Mouse (Mus musculus): Measurements from ENCODE around the gene Pdk2. TPM values are rescaled to one million over a fixed set of nuclear protein-coding genes. Genes with fewer than 3 reads are reported as not detected.
"Not testable (repeated sequence)": the region's sequence is repeated elsewhere in the genome, so short reads cannot be mapped to it uniquely, and the experiment has no call there.

Gene Pdk2
- total RNA-seq, 2 experiments from 2014 or later: 514 to 515 TPM

DNA sequence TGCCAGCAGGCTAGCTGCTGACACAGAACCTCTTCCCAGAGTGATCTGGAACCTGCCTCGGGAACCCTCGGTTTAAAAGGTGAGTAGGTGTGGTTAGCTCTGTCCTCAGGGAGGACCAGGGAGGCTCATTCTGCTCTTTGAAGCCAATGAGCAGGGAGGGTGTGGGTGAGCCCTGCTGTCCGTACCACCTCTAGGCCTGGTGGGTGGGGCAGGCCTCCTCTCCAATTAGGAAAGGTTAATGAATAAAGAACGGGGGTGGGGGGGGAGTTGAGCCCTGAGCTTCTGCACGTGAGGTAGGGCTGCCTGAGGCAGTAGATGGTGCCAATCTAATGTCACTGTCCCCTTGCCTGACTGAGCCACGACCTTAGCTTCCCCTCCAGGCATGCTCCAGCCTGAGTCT lies 8.2 kb downstream of the Pdk2 start:
- no peak for DNase-seq (ENCODE audit: low spot score)

GRCm38 (mm10) chr11:95027850-95028470 lies 13.2 kb downstream of the Pdk2 start:
- DNase-seq (ENCODE audit: low spot score): no peak

- DNase-seq (ENCODE audit: low spot score): no peak
Observed at GRCm38 (mm10) chr11:95026849-95027248, 14.3 kb downstream of the Pdk2 start.

GRCm38 (mm10) chr11:95026090-95026542 lies 15.0 kb downstream of the Pdk2 start:
- DNase-seq (ENCODE audit: low spot score): no peak

DNA sequence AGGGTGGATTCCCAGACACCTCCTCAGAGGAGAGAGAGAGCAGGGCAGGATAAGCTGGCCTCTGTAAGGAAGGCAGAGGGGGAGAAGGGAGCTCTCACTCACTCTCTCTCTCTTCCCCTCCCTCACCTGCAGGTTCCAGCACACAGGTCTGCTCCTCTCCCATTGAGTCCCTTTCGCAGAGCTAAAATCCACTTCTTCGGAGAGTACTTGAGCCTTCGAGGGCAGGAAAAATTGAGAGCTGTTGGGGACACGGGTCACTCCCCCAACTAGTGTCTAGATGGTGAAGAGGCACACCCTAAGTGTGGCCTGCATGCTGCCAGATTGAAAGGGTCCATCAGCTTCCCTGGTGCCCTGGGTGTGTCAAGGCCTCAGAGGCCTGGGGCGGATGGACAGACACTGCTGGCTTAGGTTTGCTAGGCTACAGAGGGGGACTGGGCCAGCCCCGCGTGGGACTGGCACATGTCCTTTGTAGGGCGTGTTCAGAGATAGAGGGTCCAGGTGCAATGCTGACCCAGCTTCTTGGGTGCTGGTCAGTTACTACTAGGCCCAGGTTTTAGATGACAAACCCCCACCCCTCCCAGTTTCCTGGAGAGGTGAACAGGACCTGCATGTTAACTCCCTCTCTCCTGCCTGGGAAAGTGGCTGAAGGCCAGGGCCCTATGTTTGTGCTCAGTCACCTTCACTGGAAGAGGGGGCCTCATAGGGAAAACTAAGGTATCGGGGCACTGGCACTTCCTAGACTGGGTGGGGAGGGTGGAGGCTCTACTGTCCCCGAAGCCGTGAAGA lies 15.7 kb downstream of the Pdk2 start:
- no peak for DNase-seq (ENCODE audit: low spot score)

DNA sequence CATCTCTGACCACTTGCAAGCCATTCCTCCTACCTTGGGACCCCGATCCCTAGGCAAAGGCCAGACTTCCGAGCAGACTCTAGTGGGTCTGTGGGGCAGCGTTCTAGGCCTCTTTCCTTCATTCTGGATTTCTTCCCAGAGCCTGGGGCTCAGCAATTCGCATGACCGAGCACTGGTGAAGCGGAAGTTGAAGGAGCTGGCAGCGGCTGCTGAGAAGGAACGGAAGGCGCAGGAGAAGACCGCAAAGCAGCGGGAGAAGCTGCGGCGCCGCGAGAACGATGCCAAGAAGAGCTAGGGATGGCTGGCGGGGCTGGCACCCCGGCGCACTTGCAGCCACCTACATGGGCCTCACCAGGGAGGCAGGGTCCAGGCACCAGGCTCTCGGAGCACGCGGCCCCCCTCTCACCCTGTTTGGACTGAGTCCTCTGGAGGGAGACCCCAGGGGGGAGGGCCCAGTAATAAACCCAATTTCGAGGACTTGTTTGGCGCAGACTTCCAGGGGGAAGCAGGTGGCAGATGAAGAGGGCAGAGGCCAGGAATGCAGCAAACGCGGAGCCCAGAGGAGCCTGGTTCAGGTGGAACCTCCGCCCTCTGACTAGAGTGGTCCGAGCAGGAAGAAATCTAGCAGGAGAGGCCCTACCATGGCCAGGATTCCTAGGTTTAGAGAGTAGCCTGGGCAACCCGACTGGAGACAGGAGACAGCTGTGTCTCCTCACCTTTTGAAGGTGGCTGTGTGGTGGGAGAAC lies 16.5 kb downstream of the Pdk2 start:
- no peak for DNase-seq (ENCODE audit: low spot score)

DNA sequence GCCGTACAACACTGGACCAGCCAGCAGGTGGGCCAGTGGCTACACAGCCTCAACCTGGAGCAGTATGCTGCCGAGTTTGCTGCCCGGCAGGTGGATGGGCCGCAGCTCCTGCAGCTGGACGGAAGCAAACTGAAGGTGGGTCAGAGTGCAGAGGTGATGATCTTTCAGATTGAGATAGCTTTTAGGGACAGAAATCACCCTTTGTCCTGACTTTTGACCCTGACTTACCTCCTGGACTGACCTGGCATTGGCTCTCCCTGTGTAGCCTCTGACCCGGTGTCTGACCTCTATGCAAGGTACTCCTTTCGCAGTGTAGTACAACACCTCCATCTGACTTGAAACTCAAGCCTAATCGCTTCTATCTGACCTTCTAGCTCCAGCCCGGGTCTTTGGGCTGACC lies 17.7 kb downstream of the Pdk2 start:
- no peak for DNase-seq (ENCODE audit: low spot score)

DNA sequence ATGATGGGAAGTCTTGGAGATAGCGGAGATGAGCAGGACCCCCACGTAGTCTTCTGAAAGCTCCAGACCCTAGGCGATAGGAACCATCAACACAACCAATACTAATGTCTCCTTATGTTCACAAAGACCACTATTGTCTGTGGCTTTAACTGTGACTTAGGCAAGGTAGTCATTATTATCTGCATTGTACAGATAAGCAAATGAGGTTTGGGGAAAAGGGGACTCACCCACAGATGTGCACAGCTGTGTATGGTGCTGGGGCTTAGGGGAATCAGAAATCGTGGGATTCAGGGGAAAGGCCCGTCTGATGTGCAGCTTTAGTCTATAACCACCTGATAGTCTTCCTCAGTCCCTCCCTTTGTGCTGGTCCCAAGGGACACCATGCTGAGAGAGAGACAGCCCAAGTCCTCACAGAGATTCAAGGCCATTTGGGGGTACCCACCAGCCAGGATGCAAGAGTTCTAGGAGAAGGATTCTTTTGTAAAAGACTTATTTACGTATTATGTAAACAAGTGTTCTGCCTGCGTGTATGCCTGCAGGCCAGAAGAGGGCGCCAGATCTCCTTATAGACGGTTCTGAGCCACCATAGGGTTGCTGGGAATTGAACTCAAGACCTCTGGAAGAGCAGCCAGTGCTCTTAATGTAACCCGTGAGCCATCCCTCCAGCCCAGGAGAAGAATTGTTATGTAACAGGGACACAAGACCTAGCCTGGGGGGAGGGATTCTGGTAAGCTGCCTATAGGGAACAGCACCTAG lies 18.7 kb downstream of the Pdk2 start:
- DNase-seq (ENCODE audit: low spot score): no peak

- DNase-seq (ENCODE audit: low spot score): no peak
Observed at GRCm38 (mm10) chr11:95015484-95015883, 25.7 kb downstream of the Pdk2 start.

DNA sequence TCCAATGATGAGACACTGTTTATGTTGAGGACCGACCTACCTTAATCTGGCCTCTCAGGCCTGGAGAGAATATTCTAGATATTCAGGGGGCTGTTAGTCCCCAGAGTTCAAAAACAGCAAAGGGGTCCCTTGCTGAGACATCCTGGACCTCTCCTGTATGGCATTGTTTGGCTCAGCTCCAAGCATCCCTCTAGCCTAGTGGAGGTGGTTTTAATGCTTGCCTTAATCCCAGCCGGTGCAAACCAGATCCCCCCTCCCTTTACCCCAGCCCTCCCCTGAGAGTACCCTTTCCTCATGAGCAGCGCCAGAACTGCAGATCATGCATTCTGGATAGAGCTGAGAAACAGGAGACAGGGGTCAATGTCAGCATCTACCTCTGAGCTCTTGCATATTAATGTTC lies 28.7 kb downstream of the Pdk2 start:
- no peak for DNase-seq (ENCODE audit: low spot score)

DNA sequence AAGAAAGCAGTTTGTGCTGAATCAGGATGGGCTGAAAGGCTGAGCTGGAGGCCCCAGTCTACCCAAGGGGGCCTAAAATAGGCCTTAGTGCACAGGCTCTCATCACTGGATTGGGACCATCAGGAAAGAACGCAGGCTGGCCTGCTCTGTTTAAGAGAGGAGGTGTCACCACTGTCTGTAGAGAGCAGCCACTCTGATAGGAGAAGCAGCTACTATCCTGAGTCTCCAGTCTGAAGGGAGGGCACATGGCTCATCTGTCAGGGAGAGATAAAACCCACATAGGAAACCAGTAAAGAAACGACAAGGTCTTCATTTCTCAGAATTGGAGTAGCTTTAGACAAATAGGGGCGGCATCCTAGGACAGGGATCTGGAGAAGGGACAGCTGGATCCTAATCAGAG lies 29.1 kb downstream of the Pdk2 start:
- no peak for DNase-seq (ENCODE audit: low spot score)

DNA sequence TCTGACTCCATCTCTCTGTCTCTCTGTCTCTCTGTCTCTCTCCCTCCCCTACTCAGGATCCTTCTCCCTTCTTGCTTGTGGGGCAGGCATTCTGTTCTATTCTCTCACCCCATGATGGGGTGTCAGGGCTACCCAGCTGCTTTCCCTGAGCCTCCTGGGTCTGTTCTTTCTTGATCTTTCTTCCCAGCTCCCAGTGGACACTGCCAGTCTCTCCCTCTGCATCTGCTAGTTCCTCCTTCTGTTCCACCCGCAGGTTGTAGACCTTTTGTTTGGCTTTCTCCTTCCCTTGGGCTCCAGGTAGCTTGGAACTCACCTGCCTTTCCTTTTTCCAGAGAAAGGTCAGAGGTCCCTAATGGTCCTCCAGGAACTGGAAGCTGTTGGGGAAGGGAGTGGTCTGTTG lies 29.7 kb downstream of the Pdk2 start:
- no peak for DNase-seq (ENCODE audit: low spot score)

DNA sequence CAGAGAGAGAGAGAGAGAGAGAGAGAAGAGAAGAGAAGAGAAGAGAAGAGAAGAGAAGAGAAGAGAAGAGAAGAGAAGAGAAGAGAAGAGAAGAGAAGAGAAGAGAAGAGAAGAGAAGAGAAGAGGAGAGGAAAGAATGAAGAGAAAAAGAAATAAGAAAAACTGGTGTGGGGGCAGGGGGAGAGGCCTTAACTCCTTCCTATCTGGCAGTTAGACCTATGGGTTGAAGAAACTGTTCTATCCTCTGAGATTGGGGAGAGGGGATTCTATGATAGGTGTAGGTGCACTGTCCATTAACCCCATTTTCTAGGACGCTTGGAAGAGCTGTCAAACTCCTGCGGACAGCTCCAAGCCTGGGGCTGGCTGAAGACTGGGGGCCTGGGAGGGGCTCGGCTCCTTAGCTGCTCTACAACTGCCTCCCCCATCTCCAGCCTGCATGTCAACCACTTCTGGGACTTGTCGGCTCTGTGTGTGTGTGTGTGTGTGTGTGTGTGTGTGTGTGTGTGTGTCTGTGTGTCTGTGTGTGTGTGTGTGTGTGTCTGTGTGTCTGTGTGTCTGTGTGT lies 30.2 kb downstream of the Pdk2 start:
- DNase-seq (ENCODE audit: low spot score): not testable (repeated sequence)

DNA sequence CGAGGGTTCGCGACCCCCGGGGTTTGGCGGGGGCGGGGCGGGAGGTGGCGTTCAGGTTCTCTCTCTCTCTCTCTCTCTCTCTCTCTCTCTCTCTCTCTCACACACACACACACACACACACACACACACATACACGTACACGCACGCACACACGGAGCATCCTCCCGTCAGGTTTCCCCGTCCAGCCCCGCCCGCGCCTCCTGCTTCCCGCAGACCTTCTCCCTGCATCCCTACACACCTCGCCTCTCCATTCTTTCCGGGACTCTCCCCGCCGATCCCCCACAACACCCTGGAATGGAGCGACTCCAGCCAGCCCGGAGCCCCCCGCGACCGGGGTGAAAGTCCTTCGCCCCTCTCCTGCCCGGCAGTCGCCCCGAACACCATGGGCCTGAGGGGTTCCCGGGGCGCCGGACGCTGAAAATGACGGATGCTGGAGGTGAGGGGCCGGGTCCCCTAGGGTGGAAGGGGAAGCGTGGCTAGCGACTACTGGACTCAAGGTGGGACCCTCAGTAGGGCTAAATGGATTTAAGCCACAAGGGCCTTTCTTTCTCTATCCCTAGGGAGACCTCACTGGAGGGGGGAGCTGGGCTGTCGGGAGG lies 30.9 kb downstream of the Pdk2 start:
- DNase-seq (ENCODE audit: low spot score): no peak

GRCm38 (mm10) chr11:95009629-95010014 lies 31.5 kb downstream of the Pdk2 start, which contains the start of gene Samd14:
Gene Samd14, plus strand, starts transcription at chr11:95009879.
- DNase-seq (ENCODE audit: low spot score): no peak

DNA sequence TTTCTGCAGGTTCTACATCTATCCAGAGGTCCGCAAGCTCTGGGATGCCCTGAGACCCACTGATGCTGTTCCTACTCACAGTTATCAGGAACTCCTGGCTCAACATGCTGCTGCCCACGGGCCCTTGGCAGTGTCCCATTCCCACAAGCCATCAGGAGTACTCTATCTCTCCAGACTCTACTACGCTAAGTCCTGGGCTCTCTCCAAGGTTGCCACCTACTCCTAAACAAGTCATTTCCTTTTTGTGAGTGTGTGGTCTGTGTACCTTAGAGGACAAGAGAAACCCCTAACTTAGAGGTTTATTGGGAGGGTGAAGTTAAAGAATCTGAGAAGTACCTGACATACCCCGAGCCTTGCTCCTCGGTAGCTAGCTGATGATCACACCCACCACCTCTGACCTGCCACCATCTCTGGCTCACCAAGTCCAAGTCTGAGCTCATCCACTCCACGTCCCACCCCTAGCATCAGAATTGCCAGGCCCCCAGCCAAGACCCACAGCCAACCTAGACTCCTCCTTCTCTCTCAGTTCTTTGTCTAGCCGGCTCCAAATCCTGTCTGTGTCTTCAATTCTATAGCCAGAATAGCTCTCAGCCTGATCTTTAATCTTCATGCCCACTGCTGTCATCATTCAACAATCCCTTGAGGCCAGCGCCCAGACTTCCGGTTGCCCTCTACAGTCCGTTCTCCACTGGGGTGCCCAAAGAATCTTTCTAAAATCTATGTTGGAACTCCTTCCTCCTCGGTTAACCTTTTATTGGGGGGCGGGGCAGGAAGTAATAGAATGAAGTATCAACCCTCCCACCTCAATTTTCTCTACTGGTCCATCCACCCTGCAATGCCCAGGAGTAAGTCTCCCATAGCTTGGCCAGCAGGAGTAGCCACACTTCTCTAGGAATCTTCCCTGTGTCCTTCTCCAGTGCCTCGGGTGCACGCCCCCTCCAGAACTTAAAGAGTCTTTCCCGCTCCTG lies 32.2 kb downstream of the Pdk2 start:
- no peak for DNase-seq (ENCODE audit: low spot score)

DNA sequence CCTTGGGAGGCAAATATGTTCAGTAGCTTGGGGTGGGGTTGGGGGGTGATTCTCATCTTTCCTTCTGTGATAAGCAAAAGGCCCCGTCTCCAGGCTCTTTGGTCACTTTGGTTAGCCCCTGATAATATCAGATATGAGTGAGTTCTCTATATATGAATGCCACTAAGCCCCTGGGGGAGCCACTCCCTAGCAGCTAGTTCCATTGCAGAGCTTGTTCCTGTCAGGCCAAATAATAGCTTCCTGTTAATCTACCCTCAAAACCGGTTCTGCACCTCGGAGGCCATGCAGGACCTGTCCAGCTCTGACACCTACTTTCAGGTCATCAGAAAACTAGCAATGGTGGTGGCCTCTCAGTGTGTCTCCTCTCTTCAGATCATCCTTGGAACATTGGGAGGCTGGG lies 33.7 kb downstream of the Pdk2 start:
- DNase-seq (ENCODE audit: low spot score): no peak

DNA sequence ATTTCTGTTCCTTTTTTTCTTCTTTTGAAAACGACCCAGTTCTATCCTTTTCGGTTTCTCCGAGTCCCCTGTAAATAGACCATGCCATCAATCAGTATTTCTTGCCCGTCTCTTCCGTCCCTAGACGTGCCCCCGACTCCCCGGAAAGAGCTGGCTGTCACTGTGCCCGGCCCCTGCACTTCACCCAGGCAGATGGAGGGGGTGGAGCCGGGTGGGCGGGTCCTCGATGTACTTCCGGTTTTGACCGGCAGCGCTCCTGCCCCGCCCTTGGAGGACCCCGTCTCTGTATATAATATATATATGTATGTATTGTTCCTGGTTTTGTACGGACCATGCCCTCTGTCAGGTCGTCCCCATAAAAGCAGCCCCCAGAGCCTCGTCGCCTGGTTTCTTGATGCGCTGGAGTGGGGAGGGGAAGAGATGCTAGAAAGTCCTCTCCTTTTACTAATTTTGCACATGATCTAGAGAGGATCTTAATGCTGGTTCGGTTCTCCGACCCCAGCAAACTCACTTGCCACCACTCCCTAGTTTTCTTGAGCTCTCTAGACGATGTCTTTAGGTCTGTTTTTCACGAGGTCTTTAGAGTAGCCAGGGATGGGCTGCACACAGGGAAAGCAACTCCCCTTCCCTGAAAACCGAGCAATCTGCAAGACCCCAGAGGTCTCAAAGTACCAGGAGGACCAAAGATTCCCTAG lies 34.5 kb downstream of the Pdk2 start:
- DNase-seq (ENCODE audit: low spot score): peak; percentile 79

DNA sequence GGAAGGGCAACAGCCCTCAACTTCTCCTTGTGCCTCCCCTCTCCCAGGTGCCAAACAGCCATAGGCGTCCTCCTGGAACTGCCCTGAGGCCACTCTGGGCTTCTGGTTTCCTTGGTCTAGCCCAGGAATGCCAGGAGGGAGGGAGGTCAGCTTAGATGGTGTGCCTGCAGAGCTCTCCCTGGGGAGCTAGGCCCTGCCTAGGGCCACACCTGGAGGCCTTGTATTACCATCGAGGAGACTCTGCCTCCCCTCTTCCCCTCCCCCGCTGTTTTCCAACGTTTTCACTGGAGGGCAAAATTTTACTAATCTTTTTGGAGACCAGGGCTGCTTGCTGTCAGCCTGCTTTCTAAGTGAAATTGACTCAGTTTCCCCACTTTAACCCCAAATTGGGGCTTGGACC lies 35.1 kb downstream of the Pdk2 start:
- DNase-seq (ENCODE audit: low spot score): no peak

All from gastrocnemius, adult 18-20 months (tissue).